Mouse (Mus musculus): ENCODE measurements around the gene Lypd8.
A peak's percentile ranks its signal among the peaks of the same experiment; 100 is the strongest.
"Not testable (repeated sequence)": the region's sequence is repeated elsewhere in the genome, so short reads cannot be mapped to it uniquely, and the experiment has no call there.

The Lypd8 gene

GRCm38 (mm10) chr11:58378763-58379278 lies at the start of gene Lypd8:
Gene Lypd8 (plus strand): TSS chr11:58379043.
- no peak for DNase-seq (ENCODE audit: extremely low spot score)

GRCm38 (mm10) chr11:58329906-58330275 lies 49.0 kb upstream of the Lypd8 start:
- peak; percentile 13 for DNase-seq (ENCODE audit: extremely low spot score)

- peak; percentile 91 for DNase-seq (ENCODE audit: extremely low spot score)
These were observed 48.3 kb upstream of the Lypd8 start, which contains the start of the genes Zfp672 and Sh3bp5l for GRCm38 (mm10) chr11:58330276-58331148. Gene Zfp672 (minus strand): TSS chr11:58330339. Gene Sh3bp5l (plus strand): TSS chr11:58330724.

GRCm38 (mm10) chr11:58331149-58331495 lies 47.7 kb upstream of the Lypd8 start:
- DNase-seq (ENCODE audit: extremely low spot score), result no peak

- no peak for DNase-seq (ENCODE audit: extremely low spot score)
These were observed 47.3 kb upstream of the Lypd8 start for GRCm38 (mm10) chr11:58331546-58331945.

- no peak for DNase-seq (ENCODE audit: extremely low spot score)
These were observed 44.1 kb upstream of the Lypd8 start for GRCm38 (mm10) chr11:58334746-58335145.

GRCm38 (mm10) chr11:58346745-58347144 lies 32.1 kb upstream of the Lypd8 start:
- DNase-seq (ENCODE audit: extremely low spot score), result no peak

- DNase-seq (ENCODE audit: extremely low spot score), result no peak
These were observed 28.2 kb upstream of the Lypd8 start for GRCm38 (mm10) chr11:58350628-58351027.

- no peak for DNase-seq (ENCODE audit: extremely low spot score)
These were observed 27.7 kb upstream of the Lypd8 start for GRCm38 (mm10) chr11:58351179-58351578.

- no peak for DNase-seq (ENCODE audit: extremely low spot score)
These were observed 25.9 kb upstream of the Lypd8 start for GRCm38 (mm10) chr11:58352681-58353548.

- DNase-seq (ENCODE audit: extremely low spot score), result no peak
These were observed 25.1 kb upstream of the Lypd8 start for GRCm38 (mm10) chr11:58353709-58354108.

- DNase-seq (ENCODE audit: extremely low spot score), result no peak
These were observed 24.4 kb upstream of the Lypd8 start for GRCm38 (mm10) chr11:58354476-58354875.

GRCm38 (mm10) chr11:58354927-58355326 lies 23.9 kb upstream of the Lypd8 start:
- DNase-seq (ENCODE audit: extremely low spot score), result no peak

GRCm38 (mm10) chr11:58357042-58357441 lies 21.8 kb upstream of the Lypd8 start:
- DNase-seq (ENCODE audit: extremely low spot score), result no peak

GRCm38 (mm10) chr11:58357844-58358534 lies 20.9 kb upstream of the Lypd8 start:
- no peak for DNase-seq (ENCODE audit: extremely low spot score)

- DNase-seq (ENCODE audit: extremely low spot score), result not testable (repeated sequence)
These were observed 16.3 kb upstream of the Lypd8 start for GRCm38 (mm10) chr11:58362562-58362961.

GRCm38 (mm10) chr11:58364454-58364853 lies 14.4 kb upstream of the Lypd8 start:
- DNase-seq (ENCODE audit: extremely low spot score), result no peak

GRCm38 (mm10) chr11:58366191-58366590 lies 12.7 kb upstream of the Lypd8 start:
- DNase-seq (ENCODE audit: extremely low spot score), result not testable (repeated sequence)

- no peak for DNase-seq (ENCODE audit: extremely low spot score)
These were observed 1.6 kb upstream of the Lypd8 start for GRCm38 (mm10) chr11:58377273-58377672.

GRCm38 (mm10) chr11:58377686-58378085 lies 1.2 kb upstream of the Lypd8 start:
- DNase-seq (ENCODE audit: extremely low spot score), result no peak

GRCm38 (mm10) chr11:58379516-58379915 lies 673 bp downstream of the Lypd8 start:
- no peak for DNase-seq (ENCODE audit: extremely low spot score)

- no peak for DNase-seq (ENCODE audit: extremely low spot score)
These were observed 3.6 kb downstream of the Lypd8 start for GRCm38 (mm10) chr11:58382471-58382870.
